Mouse (Mus musculus): Measurements from ENCODE around the gene Rab3a. TPM values are rescaled to one million over a fixed set of nuclear protein-coding genes. Genes with fewer than 3 reads are reported as not detected.
A peak's percentile ranks its signal among the peaks of the same experiment; 100 is the strongest.

Gene Rab3a
- polyA plus RNA-seq, 1 experiment from 2014 or later = 21.0 TPM

DNA sequence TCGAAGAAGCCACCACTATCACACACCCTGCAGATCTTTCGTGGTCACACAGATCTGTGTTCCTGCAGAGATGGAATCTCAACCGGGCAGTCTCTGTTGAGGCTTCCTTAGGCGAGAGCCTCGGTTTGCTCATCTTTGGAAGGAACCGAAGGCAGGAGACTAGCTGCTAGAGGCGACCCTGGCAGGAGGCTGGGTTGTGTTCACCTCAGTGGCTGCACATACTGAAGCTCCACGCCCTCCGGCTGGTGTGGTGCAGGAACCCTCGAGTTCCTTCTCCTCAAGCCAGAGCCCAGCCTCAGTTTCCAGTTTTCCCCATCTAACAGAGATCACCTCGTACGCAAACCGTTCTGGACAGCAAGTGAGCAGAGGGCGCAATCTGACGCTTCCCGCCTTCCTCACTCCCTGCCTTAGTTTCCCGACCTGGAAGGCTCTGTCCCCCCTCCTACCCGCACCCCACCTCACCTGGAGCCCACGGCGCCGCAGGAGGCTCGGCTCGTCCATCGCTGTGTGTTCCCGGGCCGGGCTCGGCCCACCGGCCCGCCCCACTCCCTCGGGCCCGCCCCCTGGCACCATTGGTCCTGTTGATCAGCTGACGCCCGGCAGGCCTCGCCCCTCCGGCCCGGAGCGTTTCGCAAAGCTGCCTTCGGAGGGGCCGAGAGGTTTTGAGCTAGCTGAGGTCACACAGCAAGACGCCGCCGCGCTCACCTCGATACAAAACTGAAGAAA is 50.2 kb downstream of the Rab3a start, which contains the start of gene Mast3:
Mast3 (minus strand) TSS at position 574 of the 726 bp plus-strand sequence.
- Histone ChIP-seq H3K4me3 (peak within 1 kb of the TSS; percentile 63), H3K4me1 (replicated peaks) (peaks cover 14% of the 10 kb centered on the region), H3K27me3 (peaks cover 53% of the 10 kb centered on the region), H3K4me2 (peak within 1 kb of the TSS; percentile 98), H3K9me3 (replicated peaks) (no peaks in the 10 kb centered on the region), H3K36me3 (no peaks in the 10 kb centered on the region), H3K9ac (peak within 1 kb of the TSS; percentile 43), H3K27ac (peak within 1 kb of the TSS; percentile 35; the same call in 1 of the 2 replicates)
- under 1% methylated on average over 45 of the region's 45 CpGs for WGBS
- ATAC-seq (replicated peaks; ENCODE audit: insufficient number of reproducible peaks, insufficient read depth, low FRiP score, low read depth) = peak; percentile 76

DNA sequence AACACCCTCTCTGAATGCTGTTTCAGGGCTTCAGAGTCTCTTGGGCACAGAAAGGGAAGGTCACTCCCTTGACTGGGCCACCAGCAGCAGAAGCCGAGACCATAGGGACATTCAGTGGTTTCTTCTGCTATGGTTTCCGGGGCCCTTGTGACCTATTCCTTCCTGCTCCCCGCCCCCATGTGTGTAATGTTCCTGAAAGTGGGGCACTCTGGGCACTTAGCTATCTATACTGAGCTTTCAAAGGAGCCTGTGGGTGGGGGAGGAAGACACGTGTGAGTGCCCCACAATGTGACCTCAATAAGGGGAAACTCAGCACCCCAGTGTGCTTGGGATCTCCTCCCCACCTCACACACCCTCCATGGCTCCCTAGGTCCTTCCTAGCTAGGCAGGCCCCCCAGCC is 52.1 kb downstream of the Rab3a start:
- ATAC-seq (replicated peaks; ENCODE audit: insufficient number of reproducible peaks, insufficient read depth, low FRiP score, low read depth) = no peak
- WGBS = 69% methylated on average over 4 of the region's 4 CpGs
- Histone ChIP-seq H3K4me2 (no peak overlapping the region), H3K9me3 (replicated peaks) (no peaks in the 10 kb centered on the region), H3K9ac (no peak overlapping the region), H3K36me3 (no peaks in the 10 kb centered on the region), H3K4me3 (no peak overlapping the region), H3K27ac (no peak overlapping the region), H3K4me1 (replicated peaks) (peaks cover 14% of the 10 kb centered on the region), H3K27me3 (peaks cover 39% of the 10 kb centered on the region)

DNA sequence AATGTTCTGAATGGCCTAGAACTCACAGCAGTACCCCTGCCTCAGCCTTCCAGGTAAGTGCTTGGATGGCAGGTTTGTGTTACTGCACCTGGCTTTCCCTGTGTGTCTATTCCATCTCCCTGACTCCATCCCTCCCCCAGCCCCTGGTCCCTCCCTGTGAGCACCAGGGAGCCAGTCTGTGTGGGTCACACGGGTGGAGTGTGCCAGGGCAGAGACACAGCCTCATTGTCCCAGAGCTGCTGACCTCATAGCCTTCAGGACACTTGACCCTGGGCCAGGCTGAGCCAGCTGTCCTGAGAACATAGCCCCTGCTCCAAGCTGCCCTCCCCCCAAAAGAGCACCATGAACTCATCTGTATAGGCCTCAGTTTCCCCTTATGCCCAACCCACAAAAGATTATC is 52.8 kb downstream of the Rab3a start:
- no peak for ATAC-seq (replicated peaks; ENCODE audit: insufficient number of reproducible peaks, insufficient read depth, low FRiP score, low read depth)
- no peak overlapping the region for H3K27ac ChIP-seq
- no peak overlapping the region for H3K4me3 ChIP-seq
- WGBS = 53% methylated on average over 1 of the region's 1 CpGs
- H3K36me3 ChIP-seq = no peaks in the 10 kb centered on the region
- no peaks in the 10 kb centered on the region for H3K9me3 ChIP-seq (replicated peaks)
- H3K4me2 ChIP-seq = no peak overlapping the region
- no peak overlapping the region for H3K9ac ChIP-seq
- H3K4me1 ChIP-seq (replicated peaks) = peaks cover 14% of the 10 kb centered on the region
- H3K27me3 ChIP-seq = peaks cover 32% of the 10 kb centered on the region

DNA sequence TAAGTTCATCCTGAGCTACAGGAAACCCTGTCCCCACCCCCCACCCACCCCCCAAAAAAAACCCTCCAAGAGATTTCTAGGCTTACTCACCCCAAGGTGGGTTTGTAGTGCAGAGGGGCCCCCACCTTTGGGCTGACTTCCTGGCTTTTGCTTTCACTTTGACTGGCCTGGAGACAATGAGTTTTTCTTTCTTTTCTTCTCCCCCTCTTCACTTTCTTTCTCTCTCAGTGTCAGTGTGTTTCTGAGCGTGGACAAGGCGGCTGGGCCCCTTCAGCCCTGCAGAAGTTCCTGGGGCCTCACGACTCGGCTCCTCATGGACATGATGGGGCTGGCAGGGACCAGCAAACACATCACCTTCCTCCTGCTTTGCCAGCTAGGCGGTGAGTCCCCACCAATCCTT is 53.8 kb downstream of the Rab3a start, which contains the start of gene Il12rb1:
Il12rb1 (plus strand) TSS at position 211 of the 400 bp plus-strand sequence.
- Histone ChIP-seq H3K4me2 (peak within 1 kb of the TSS; percentile 3; the same call in 1 of the 2 replicates), H3K27me3 (peaks cover 31% of the 10 kb centered on the region), H3K4me1 (replicated peaks) (peaks cover 14% of the 10 kb centered on the region), H3K9me3 (replicated peaks) (no peaks in the 10 kb centered on the region), H3K4me3 (no peak within 1 kb of the TSS), H3K27ac (no peak within 1 kb of the TSS), H3K36me3 (no peaks in the 10 kb centered on the region), H3K9ac (no peak within 1 kb of the TSS)
- 69% methylated on average over 5 of the region's 5 CpGs for WGBS
- no peak for ATAC-seq (replicated peaks; ENCODE audit: insufficient number of reproducible peaks, insufficient read depth, low FRiP score, low read depth)

Small RNAs within 50 kb of the gene (microRNA-seq; reads per million reads assigned to microRNA genes)
- 0.84 reads per million for gene Mir7240

Other genes with a start within 250 kb of the Rab3a start
- 116 and 117 TPM in 2 replicates for gene Rex1bd, start 247.9 kb upstream of the Rab3a start, polyA plus RNA-seq (2015; fragmentation: Nextera tagmentation; extraction: Ambion mirVana)
- 684 and 768 TPM in 2 replicates for gene Uba52, start 243.9 kb upstream of the Rab3a start, polyA plus RNA-seq (2015; fragmentation: Nextera tagmentation; extraction: Ambion mirVana)
- gene Fkbp8, start 227.0 kb upstream of the Rab3a start, polyA plus RNA-seq (2015; fragmentation: Nextera tagmentation; extraction: Ambion mirVana) = 203 and 274 TPM in 2 replicates
- gene Kxd1, start 226.7 kb upstream of the Rab3a start, polyA plus RNA-seq (2015; fragmentation: Nextera tagmentation; extraction: Ambion mirVana) = 64.5 and 68.8 TPM in 2 replicates
- gene Ell, start 215.2 kb upstream of the Rab3a start, polyA plus RNA-seq (2015; fragmentation: Nextera tagmentation; extraction: Ambion mirVana) = 10.8 and 15.0 TPM in 2 replicates
- gene Isyna1, start 160.3 kb upstream of the Rab3a start, polyA plus RNA-seq (2015; fragmentation: Nextera tagmentation; extraction: Ambion mirVana) = 92.9 and 121 TPM in 2 replicates
- gene Ssbp4, start 145.8 kb upstream of the Rab3a start, polyA plus RNA-seq (2015; fragmentation: Nextera tagmentation; extraction: Ambion mirVana) = 62.1 and 82.6 TPM in 2 replicates
- 1.4 and 3.4 TPM in 2 replicates for gene Lrrc25, start 138.5 kb upstream of the Rab3a start, polyA plus RNA-seq (2015; fragmentation: Nextera tagmentation; extraction: Ambion mirVana)
- gene Gdf15, start 122.2 kb upstream of the Rab3a start, polyA plus RNA-seq (2015; fragmentation: Nextera tagmentation; extraction: Ambion mirVana) = 0.89 and 1.3 TPM in 2 replicates
- 32.2 and 36.3 TPM in 2 replicates for gene Pgpep1, start 94.3 kb upstream of the Rab3a start, polyA plus RNA-seq (2015; fragmentation: Nextera tagmentation; extraction: Ambion mirVana)
- 256 and 281 TPM in 2 replicates for gene Lsm4, start 81.4 kb upstream of the Rab3a start, polyA plus RNA-seq (2015; fragmentation: Nextera tagmentation; extraction: Ambion mirVana)
- 79.8 and 89.0 TPM in 2 replicates for gene Jund, start 55.7 kb upstream of the Rab3a start, polyA plus RNA-seq (2015; fragmentation: Nextera tagmentation; extraction: Ambion mirVana)
- gene Iqcn, start 51.2 kb upstream of the Rab3a start, polyA plus RNA-seq (2015; fragmentation: Nextera tagmentation; extraction: Ambion mirVana) = 0.04 TPM in 2 replicates
- not detected in 2 replicates for gene Gm3336, start 36.1 kb upstream of the Rab3a start, polyA plus RNA-seq (2015; fragmentation: Nextera tagmentation; extraction: Ambion mirVana)
- 0.19 and 0.32 TPM in 2 replicates for gene Pde4c, start 31.0 kb upstream of the Rab3a start, polyA plus RNA-seq (2015; fragmentation: Nextera tagmentation; extraction: Ambion mirVana)
- 43.0 and 45.2 TPM in 2 replicates for gene Mpv17l2, start 6.3 kb downstream of the Rab3a start, polyA plus RNA-seq (2015; fragmentation: Nextera tagmentation; extraction: Ambion mirVana)
- 28.0 and 45.8 TPM in 2 replicates for gene Pik3r2, start 22.0 kb downstream of the Rab3a start, polyA plus RNA-seq (2015; fragmentation: Nextera tagmentation; extraction: Ambion mirVana)
- 5.0 and 11.1 TPM in 2 replicates for gene Mast3, start 50.4 kb downstream of the Rab3a start, polyA plus RNA-seq (2015; fragmentation: Nextera tagmentation; extraction: Ambion mirVana)
- gene Il12rb1, start 53.8 kb downstream of the Rab3a start, polyA plus RNA-seq (2015; fragmentation: Nextera tagmentation; extraction: Ambion mirVana) = 0.15 and 0.53 TPM in 2 replicates
- 2.8 and 4.0 TPM in 2 replicates for gene Arrdc2, start 85.0 kb downstream of the Rab3a start, polyA plus RNA-seq (2015; fragmentation: Nextera tagmentation; extraction: Ambion mirVana)
- gene Kcnn1, start 108.6 kb downstream of the Rab3a start, polyA plus RNA-seq (2015; fragmentation: Nextera tagmentation; extraction: Ambion mirVana) = 2.8 and 3.8 TPM in 2 replicates
- gene Ccdc124, start 119.3 kb downstream of the Rab3a start, polyA plus RNA-seq (2015; fragmentation: Nextera tagmentation; extraction: Ambion mirVana) = 79.7 and 84.1 TPM in 2 replicates
- gene Slc5a5, start 138.1 kb downstream of the Rab3a start, polyA plus RNA-seq (2015; fragmentation: Nextera tagmentation; extraction: Ambion mirVana) = 0.09 and 0.36 TPM in 2 replicates
- 2,542 and 2,612 TPM in 2 replicates for gene Rpl18a, start 142.7 kb downstream of the Rab3a start, polyA plus RNA-seq (2015; fragmentation: Nextera tagmentation; extraction: Ambion mirVana)
- 30.3 and 41.6 TPM in 2 replicates for gene Map1s, start 151.3 kb downstream of the Rab3a start, polyA plus RNA-seq (2015; fragmentation: Nextera tagmentation; extraction: Ambion mirVana)

All from heart, embryonic 15.5 days (tissue).